Mouse (Mus musculus) limb, embryonic 14.5 days (tissue): ENCODE measurements around the gene Tspan8. TPM values are rescaled to one million over a fixed set of nuclear protein-coding genes. Genes with fewer than 3 reads are reported as not detected.

Experiments used
- ATAC-seq: fragments of 200-750 bp; cut with Nextera tagmentation; 2 replicates; pipeline ENCODE4 v1.8.0; 2017; ENCODE audit warnings: low read depth, moderate number of reproducible peaks, moderate TSS enrichment; ENCODE audit not compliant: low FRiP score
- DNase-seq: peaks from one replicate; pipeline ENCODE4 v3.0.0-alpha.2; 2015; ENCODE audit warnings: low spot score
- H3K27ac ChIP-seq: fragments of 300-500 bp; sonication (generic); replicated peaks from 2 replicates; pipeline ENCODE4 v1.5.1; 2014; ENCODE audit warnings: low read depth, mild to moderate bottlenecking, low read length, moderate library complexity, mixed read lengths
- H3K27me3 ChIP-seq: fragments of 300-500 bp; sonication (generic); 2 replicates; pipeline ENCODE4 v1.6.1; 2014; ENCODE audit warnings: low read length, mixed read lengths; ENCODE audit not compliant: control insufficient read depth, insufficient read depth
- H3K36me3 ChIP-seq: fragments of 300-500 bp; sonication (generic); 2 replicates; pipeline ENCODE4 v1.6.1; 2014; ENCODE audit warnings: mild to moderate bottlenecking, low read length, moderate library complexity, mixed read lengths; ENCODE audit not compliant: control insufficient read depth, insufficient read depth
- H3K4me1 ChIP-seq: fragments of 300-500 bp; sonication (generic); 2 replicates; pipeline ENCODE4 v1.6.1; 2014; ENCODE audit warnings: antibody characterized with exemption, low read length, mixed read lengths; ENCODE audit not compliant: control insufficient read depth, insufficient read depth
- H3K4me2 ChIP-seq: fragments of 300-500 bp; sonication (generic); replicated peaks from 2 replicates; pipeline ENCODE4 v1.6.1; 2014; ENCODE audit warnings: low read depth, mild to moderate bottlenecking, low read length, moderate library complexity; ENCODE audit not compliant: severe bottlenecking
- H3K4me3 ChIP-seq: fragments of 300-500 bp; sonication (generic); replicated peaks from 2 replicates; pipeline ENCODE4 v1.5.1; 2014; ENCODE audit warnings: low read length
- H3K9ac ChIP-seq: fragments of 300-500 bp; sonication (generic); 2 replicates; pipeline ENCODE4 v1.6.1; 2014; ENCODE audit warnings: mild to moderate bottlenecking, low read depth, low read length, moderate library complexity; ENCODE audit not compliant: severe bottlenecking
- H3K9me3 ChIP-seq: fragments of 300-500 bp; sonication (generic); 2 replicates; pipeline ENCODE4 v1.6.1; 2016; ENCODE audit warnings: low read length; ENCODE audit not compliant: control insufficient read depth
- POLR2A ChIP-seq: fragments of 200-500 bp; IDR thresholded peaks from 2 replicates; pipeline ENCODE4 v1.8.0; 2012; ENCODE audit warnings: inconsistent platforms, mild to moderate bottlenecking, moderate library complexity, borderline replicate concordance; ENCODE audit not compliant: insufficient read depth, insufficient read length; ENCODE audit errors: extremely low read depth
- WGBS: fragments of 180-500 bp; shearing (Covaris S2); extraction: QIAGEN DNeasy Blood & Tissue Kit; methylation state at CpG from one replicate; pipeline ENCODE4 v1.1.7; 2014; 5-methylcytosine and 5-hydroxymethylcytosine counted together
- polyA plus RNA-seq, 2 experiments: library from polyadenylated mRNA; depleted of rRNA in 1 of 2; stranded (reverse) in 1 of 2; unstranded in 1 of 2; fragments of >200 nt; fragmentation: Nextera tagmentation in 1 of 2; extraction: Ambion mirVana in 1 of 2; gene quantifications; 2 replicates each; pipeline versions ENCODE4 v1.2.1 to v1.2.3; 2012 to 2014

Gene Tspan8
- polyA plus RNA-seq, 2 experiments = 1.8 to 2.8 TPM

DNA sequence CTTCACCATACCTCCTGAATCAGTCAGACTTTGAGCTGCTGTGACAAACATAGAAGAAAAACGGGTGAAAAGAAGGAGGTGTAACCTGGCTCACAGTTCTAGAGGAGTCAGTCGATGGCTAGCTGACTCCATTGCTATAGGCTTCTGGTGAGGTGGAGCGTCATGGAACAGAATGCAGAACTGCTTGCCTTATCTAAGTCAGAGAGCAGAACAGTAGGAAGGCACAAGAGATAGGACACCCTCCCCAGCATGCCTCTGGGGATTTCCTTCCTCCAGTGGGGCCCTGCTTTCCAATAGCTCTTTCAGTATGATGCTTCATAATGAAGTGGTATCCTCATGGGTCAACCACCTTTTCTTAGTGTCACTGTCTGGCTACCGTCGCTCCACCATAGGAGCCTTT lies 66.1 kb downstream of the Tspan8 start:
- no peak for TF ChIP-seq POLR2A
- H3K4me3 ChIP-seq = no peak overlapping the region
- H3K9ac ChIP-seq = no peak overlapping the region
- no peak overlapping the region for H3K4me2 ChIP-seq
- no peaks in the 10 kb centered on the region for H3K36me3 ChIP-seq
- no peak for ATAC-seq
- no peaks in the 10 kb centered on the region for H3K4me1 ChIP-seq
- DNase-seq = no peak
- no peaks in the 10 kb centered on the region for H3K9me3 ChIP-seq
- H3K27me3 ChIP-seq = no peaks in the 10 kb centered on the region
- no peak overlapping the region for H3K27ac ChIP-seq
- 89% methylated on average over 5 of the region's 5 CpGs for WGBS

DNA sequence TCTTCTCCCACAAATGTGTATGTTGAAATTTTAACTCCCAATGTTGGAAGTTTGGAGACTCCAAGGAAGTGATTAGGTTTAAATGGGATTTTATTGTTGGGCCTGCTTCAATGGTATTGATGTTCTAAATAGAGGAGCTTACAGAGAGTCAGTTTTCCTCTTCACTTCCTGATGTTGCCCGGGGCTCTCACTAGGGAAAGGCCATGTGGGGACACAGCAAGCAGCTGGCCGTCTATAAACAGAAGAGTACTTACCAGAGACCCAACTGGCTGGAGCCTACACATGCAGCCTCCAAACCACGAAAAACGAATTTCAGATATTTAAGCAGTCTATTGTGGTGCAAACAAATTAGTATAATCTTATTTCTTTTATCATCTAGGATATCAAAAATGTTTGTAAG lies 75.3 kb downstream of the Tspan8 start:
- 49% methylated on average over 4 of the region's 4 CpGs for WGBS
- Histone ChIP-seq H3K27ac (no peak overlapping the region), H3K9me3 (no peaks in the 10 kb centered on the region), H3K9ac (no peak overlapping the region), H3K4me1 (no peaks in the 10 kb centered on the region), H3K27me3 (no peaks in the 10 kb centered on the region), H3K4me3 (no peak overlapping the region), H3K4me2 (no peak overlapping the region), H3K36me3 (no peaks in the 10 kb centered on the region)
- DNase-seq = no peak
- no peak for ATAC-seq
- no peak for TF ChIP-seq POLR2A

DNA sequence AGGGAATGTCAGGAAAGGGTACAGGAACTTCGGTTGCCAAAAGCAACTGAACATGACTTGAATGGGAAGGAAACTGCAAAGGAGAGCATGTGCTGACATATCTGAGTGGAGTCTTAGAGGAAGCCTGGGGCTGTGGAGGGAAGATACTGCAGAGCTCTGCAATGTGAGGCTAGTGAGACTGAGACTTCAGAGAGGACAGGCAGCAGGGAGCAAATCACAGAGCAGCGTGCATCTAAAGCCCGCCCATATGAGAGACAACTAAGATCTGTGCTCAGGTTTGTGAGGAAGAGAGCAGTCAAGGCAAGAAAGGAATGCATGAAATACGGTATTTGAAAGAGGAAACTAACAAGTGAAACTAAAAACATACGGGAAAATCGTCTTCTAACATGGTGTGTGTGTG lies 76.3 kb downstream of the Tspan8 start:
- ATAC-seq (no peak), DNase-seq (no peak)
- Histone ChIP-seq H3K36me3 (no peaks in the 10 kb centered on the region), H3K27me3 (no peaks in the 10 kb centered on the region), H3K4me1 (0 out of 2 replicates have a peak, but pooled peaks cover 2% of the 10 kb centered on the region), H3K27ac (no peak overlapping the region), H3K9ac (no peak overlapping the region), H3K4me3 (no peak overlapping the region), H3K9me3 (no peaks in the 10 kb centered on the region), H3K4me2 (no peak overlapping the region)
- TF ChIP-seq POLR2A = no peak
- 58% methylated on average over 6 of the region's 6 CpGs for WGBS

DNA sequence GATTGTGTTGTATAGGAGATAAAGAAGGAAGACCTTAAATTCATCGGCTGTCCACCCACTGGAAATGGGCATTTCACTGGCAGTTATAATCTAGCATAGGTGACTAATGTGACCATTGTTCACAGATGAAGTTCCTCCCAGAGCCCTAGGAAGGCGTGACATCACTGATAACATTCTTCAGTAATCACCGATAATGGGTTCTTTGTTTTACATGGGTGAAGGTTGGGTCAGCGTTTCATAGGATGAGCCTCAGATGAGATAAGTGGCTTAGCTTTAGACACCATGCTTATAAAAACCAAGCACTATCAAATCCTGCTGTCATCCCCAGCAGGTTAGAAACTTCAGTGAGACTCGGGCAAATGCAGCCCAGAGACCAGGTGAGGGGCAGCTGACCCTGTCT lies 77.4 kb downstream of the Tspan8 start:
- WGBS = 87% methylated on average over 5 of the region's 5 CpGs
- no peak overlapping the region for H3K4me3 ChIP-seq
- H3K27ac ChIP-seq = no peak overlapping the region
- DNase-seq (no peak), ATAC-seq (no peak)
- H3K4me2 ChIP-seq = no peak overlapping the region
- no peaks in the 10 kb centered on the region for H3K27me3 ChIP-seq
- no peak for TF ChIP-seq POLR2A
- H3K36me3 ChIP-seq = no peaks in the 10 kb centered on the region
- H3K4me1 ChIP-seq = 0 out of 2 replicates have a peak, but pooled peaks cover 2% of the 10 kb centered on the region
- no peaks in the 10 kb centered on the region for H3K9me3 ChIP-seq
- no peak overlapping the region for H3K9ac ChIP-seq

DNA sequence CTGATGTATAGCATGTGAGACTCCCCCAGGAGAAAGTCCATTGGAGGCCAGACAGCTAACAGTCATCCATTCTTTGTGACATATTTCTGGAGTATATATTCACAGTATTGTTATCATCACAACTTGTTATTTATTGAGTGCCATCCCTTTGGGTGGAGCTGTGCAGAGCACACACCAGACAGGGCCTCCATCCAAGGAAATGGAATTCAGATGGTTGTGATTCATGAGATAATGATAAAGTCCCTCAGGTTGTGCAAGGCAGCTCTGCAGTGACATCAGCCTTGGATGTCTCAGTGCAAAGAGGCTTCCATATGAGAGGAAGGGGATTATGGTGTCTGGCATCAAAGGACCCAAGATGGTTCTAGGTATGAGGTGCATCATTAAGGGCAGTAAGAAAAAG lies 80.1 kb downstream of the Tspan8 start:
- Histone ChIP-seq H3K27me3 (no peaks in the 10 kb centered on the region), H3K9ac (no peak overlapping the region), H3K36me3 (no peaks in the 10 kb centered on the region), H3K9me3 (no peaks in the 10 kb centered on the region), H3K4me2 (no peak overlapping the region), H3K27ac (no peak overlapping the region), H3K4me3 (no peak overlapping the region), H3K4me1 (0 out of 2 replicates have a peak, but pooled peaks cover 2% of the 10 kb centered on the region)
- peak; percentile 16 for DNase-seq
- no peak for TF ChIP-seq POLR2A
- no peak; the same call in 1 of the 2 replicates for ATAC-seq

DNA sequence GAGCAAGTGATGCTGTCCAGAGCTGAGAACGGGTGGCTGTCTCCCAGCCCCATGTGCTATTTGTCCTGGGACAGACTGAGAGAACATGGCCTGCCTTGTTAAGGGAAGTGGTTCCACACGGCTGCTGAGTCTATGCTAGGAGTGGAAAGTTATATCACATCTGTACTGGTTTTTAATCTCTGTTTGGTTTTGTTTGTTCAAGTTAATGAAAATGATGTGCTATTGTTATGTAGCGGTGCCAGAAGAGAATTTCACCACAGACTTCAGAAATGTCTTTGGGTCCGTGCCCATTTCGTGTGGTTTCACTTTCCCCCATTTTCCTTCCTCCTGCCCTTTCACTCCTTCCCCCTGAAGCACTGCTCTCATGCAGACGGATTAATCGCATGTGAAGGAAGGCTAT lies 80.6 kb downstream of the Tspan8 start:
- no peaks in the 10 kb centered on the region for H3K9me3 ChIP-seq
- no peak overlapping the region for H3K27ac ChIP-seq
- DNase-seq = peak; percentile 59
- no peak overlapping the region for H3K4me3 ChIP-seq
- WGBS = 57% methylated on average over 7 of the region's 7 CpGs
- H3K9ac ChIP-seq = no peak overlapping the region
- ATAC-seq = peak; percentile 44; the same call in 1 of the 2 replicates
- no peak overlapping the region for H3K4me2 ChIP-seq
- H3K4me1 ChIP-seq = 0 out of 2 replicates have a peak, but pooled peaks cover 2% of the 10 kb centered on the region
- no peaks in the 10 kb centered on the region for H3K27me3 ChIP-seq
- TF ChIP-seq POLR2A = no peak
- no peaks in the 10 kb centered on the region for H3K36me3 ChIP-seq

Other genes with a start within 250 kb of the Tspan8 start
- not detected in 2 replicates for gene A930009A15Rik, start 246.8 kb upstream of the Tspan8 start, polyA plus RNA-seq (2012; rRNA removed)
- not detected in 2 replicates for gene A930009A15Rik, start 246.8 kb upstream of the Tspan8 start, polyA plus RNA-seq (2014; fragmentation: Nextera tagmentation; extraction: Ambion mirVana)
- gene Lgr5, start 229.1 kb upstream of the Tspan8 start, polyA plus RNA-seq (2012; rRNA removed) = 12.2 and 15.2 TPM in 2 replicates
- 9.6 and 15.8 TPM in 2 replicates for gene Lgr5, start 229.1 kb upstream of the Tspan8 start, polyA plus RNA-seq (2014; fragmentation: Nextera tagmentation; extraction: Ambion mirVana)
- 0.15 and 0.16 TPM in 2 replicates for gene Ptprr, start 201.4 kb downstream of the Tspan8 start, polyA plus RNA-seq (2012; rRNA removed)
- gene Ptprr, start 201.4 kb downstream of the Tspan8 start, polyA plus RNA-seq (2014; fragmentation: Nextera tagmentation; extraction: Ambion mirVana) = 0.41 and 0.55 TPM in 2 replicates